Mouse (Mus musculus) limb, embryonic 12.5 days (tissue): ENCODE measurements around the gene Jak2. TPM values are rescaled to one million over a fixed set of nuclear protein-coding genes. Genes with fewer than 3 reads are reported as not detected.

Experiments
- ATAC-seq: fragments of 200-750 bp; cut with Nextera tagmentation; 2 replicates; pipeline ENCODE4 v1.8.0; 2017; ENCODE audit warnings: low read depth, moderate TSS enrichment; ENCODE audit not compliant: insufficient number of reproducible peaks, insufficient read depth, low FRiP score, low TSS enrichment
- H3K27ac ChIP-seq: fragments of 300-500 bp; sonication (generic); 2 replicates; pipeline ENCODE4 v1.5.1; 2016; ENCODE audit warnings: mild to moderate bottlenecking, moderate library complexity
- H3K27me3 ChIP-seq: fragments of 300-500 bp; sonication (generic); 2 replicates; pipeline ENCODE4 v1.6.1; 2016; ENCODE audit warnings: mild to moderate bottlenecking, moderate library complexity
- H3K36me3 ChIP-seq: fragments of 300-500 bp; sonication (generic); 2 replicates; pipeline ENCODE4 v1.6.1; 2016; ENCODE audit warnings: mild to moderate bottlenecking, moderate library complexity
- H3K4me1 ChIP-seq: fragments of 300-500 bp; sonication (generic); replicated peaks from 2 replicates; pipeline ENCODE4 v1.6.1; 2016
- H3K4me2 ChIP-seq: fragments of 300-500 bp; sonication (generic); 2 replicates; pipeline ENCODE4 v1.6.1; 2016; ENCODE audit warnings: mild to moderate bottlenecking, moderate library complexity
- H3K4me3 ChIP-seq: fragments of 300-500 bp; sonication (generic); replicated peaks from 2 replicates; pipeline ENCODE4 v1.5.1; 2016; ENCODE audit warnings: mild to moderate bottlenecking
- H3K9ac ChIP-seq: fragments of 300-500 bp; sonication (generic); replicated peaks from 2 replicates; pipeline ENCODE4 v1.6.1; 2016; ENCODE audit warnings: mild to moderate bottlenecking, moderate library complexity
- H3K9me3 ChIP-seq: fragments of 300-500 bp; sonication (generic); 2 replicates; pipeline ENCODE4 v1.6.1; 2016; ENCODE audit warnings: mild to moderate bottlenecking, moderate library complexity
- WGBS: fragments of 180-500 bp; shearing (Covaris S2); methylation state at CpG from one replicate; pipeline ENCODE4 v1.1.7; 2016; 5-methylcytosine and 5-hydroxymethylcytosine counted together
- polyA plus RNA-seq: library from polyadenylated mRNA; unstranded; fragments of >200 nt; fragmentation: Nextera tagmentation; extraction: Ambion mirVana; gene quantifications from 2 replicates; pipeline ENCODE4 v1.2.1, GENCODE M21; 2016

The Jak2 gene
- polyA plus RNA-seq, 1 experiment from 2014 or later: 12.3 TPM

GRCm38 (mm10) chr19:29228989-29229388, 22.6 kb upstream of the Jak2 start:
- no peak overlapping the region for H3K9ac ChIP-seq
- H3K4me2 ChIP-seq: no peak overlapping the region
- no peaks in the 10 kb centered on the region for H3K27me3 ChIP-seq
- no peaks in the 10 kb centered on the region for H3K4me1 ChIP-seq
- no peak overlapping the region for H3K4me3 ChIP-seq
- WGBS: 65% methylated on average over 2 of the region's 2 CpGs
- ATAC-seq: no peak
- H3K36me3 ChIP-seq: no peaks in the 10 kb centered on the region
- H3K9me3 ChIP-seq: no peaks in the 10 kb centered on the region
- no peak overlapping the region for H3K27ac ChIP-seq

DNA sequence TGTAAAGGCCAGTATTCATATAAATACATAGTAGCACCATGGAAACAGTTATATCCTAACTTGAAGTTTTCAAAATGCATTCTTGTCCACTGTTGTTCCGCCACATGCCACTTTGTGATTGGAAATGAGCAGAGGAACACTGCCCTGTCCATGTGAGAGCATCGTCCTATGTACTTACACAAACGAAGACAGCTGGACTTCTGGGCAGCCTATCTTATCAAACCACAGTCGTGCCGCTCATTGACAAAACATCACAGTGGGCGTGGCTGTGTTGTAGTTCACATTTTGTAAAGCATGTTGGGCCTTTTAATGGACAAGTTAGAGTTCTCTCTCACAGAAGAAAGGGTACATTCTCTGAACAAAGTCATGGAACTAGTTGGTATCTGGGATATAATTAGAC, 18.9 kb upstream of the Jak2 start:
- Histone ChIP-seq H3K9ac (no peak overlapping the region), H3K27ac (no peak overlapping the region), H3K4me1 (no peaks in the 10 kb centered on the region), H3K27me3 (no peaks in the 10 kb centered on the region), H3K4me2 (no peak overlapping the region), H3K36me3 (no peaks in the 10 kb centered on the region), H3K4me3 (no peak overlapping the region), H3K9me3 (no peaks in the 10 kb centered on the region)
- no peak for ATAC-seq
- 88% methylated on average over 6 of the region's 6 CpGs for WGBS

DNA sequence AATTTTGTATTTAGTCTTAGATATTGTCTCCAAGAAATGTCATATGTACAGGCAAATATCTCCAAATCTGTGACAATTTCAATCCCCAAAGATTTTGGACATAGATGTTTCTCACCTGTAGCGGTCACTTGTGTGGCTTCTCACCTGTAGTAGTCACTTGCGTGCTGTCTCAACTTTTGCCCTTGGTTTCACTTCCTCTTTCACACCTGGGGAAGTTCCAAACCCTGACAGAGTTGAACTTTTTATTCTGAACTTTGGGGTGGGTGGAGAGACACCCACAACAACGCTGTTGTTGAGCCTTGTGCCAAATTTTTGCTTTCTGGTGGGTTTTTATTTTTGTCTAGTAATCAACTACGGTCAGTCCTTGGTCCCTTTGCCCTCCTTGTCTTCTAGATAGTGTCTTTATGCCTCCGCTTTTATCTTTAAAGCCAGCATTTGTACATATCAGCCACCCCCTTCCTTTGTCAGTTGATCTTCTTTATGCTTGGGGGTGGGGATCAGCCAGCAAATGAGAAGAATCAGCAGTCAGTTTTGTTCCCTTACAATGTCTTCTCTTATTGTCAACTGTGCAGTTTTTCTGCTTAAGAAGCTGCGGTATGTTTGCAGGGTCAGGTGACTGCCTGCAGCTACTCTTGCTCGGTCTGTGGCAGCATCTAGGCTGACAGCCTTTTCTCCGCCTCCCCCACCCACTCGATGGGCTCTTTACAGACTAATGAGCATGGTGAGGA, 14.8 kb upstream of the Jak2 start:
- Histone ChIP-seq H3K4me3 (no peak overlapping the region), H3K9me3 (no peaks in the 10 kb centered on the region), H3K4me2 (no peak overlapping the region), H3K9ac (no peak overlapping the region), H3K36me3 (no peaks in the 10 kb centered on the region), H3K27me3 (no peaks in the 10 kb centered on the region), H3K4me1 (peaks cover 7% of the 10 kb centered on the region; the same call in 1 of the 2 replicates), H3K27ac (no peak overlapping the region)
- 64% methylated on average over 9 of the region's 9 CpGs for WGBS
- no peak for ATAC-seq

GRCm38 (mm10) chr19:29238171-29238570, 13.5 kb upstream of the Jak2 start:
- 39% methylated on average over 9 of the region's 9 CpGs for WGBS

GRCm38 (mm10) chr19:29239513-29240235, 12.0 kb upstream of the Jak2 start:
- peaks cover 7% of the 10 kb centered on the region; the same call in 1 of the 2 replicates for H3K4me1 ChIP-seq

More at GRCm38 (mm10) chr19:29238171-29238570, 13.5 kb upstream of the Jak2 start:
- ATAC-seq: no peak
- Histone ChIP-seq H3K36me3 (no peaks in the 10 kb centered on the region), H3K9ac (no peak overlapping the region), H3K27me3 (no peaks in the 10 kb centered on the region), H3K27ac (no peak overlapping the region), H3K4me3 (no peak overlapping the region), H3K4me2 (no peak overlapping the region), H3K4me1 (peaks cover 7% of the 10 kb centered on the region; the same call in 1 of the 2 replicates), H3K9me3 (no peaks in the 10 kb centered on the region)

DNA sequence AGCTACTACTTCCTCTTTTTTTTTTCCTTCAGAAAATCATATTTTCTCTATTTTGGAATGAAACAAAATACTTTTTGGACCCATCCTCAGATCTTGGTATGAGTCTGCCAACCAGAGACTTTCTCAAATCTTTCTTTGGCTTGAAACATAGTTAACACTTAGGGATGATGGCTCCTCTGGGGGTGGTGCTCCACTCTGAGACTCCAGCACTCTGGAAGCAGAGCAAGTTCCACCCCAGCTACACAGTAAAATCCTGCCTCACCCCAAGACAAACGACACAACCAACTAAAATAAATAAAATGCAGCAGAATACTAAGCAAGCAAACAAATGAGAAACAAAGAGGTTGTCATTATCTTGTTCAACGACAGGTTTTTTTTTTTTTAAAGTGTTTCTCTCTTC, 11.0 kb upstream of the Jak2 start:
- ATAC-seq: no peak
- Histone ChIP-seq H3K27me3 (no peaks in the 10 kb centered on the region), H3K9ac (no peak overlapping the region), H3K9me3 (no peaks in the 10 kb centered on the region), H3K27ac (no peak overlapping the region), H3K4me2 (no peak overlapping the region), H3K36me3 (no peaks in the 10 kb centered on the region), H3K4me1 (peaks cover 7% of the 10 kb centered on the region; the same call in 1 of the 2 replicates), H3K4me3 (no peak overlapping the region)
- 73% methylated on average over 2 of the region's 2 CpGs for WGBS

More at GRCm38 (mm10) chr19:29239513-29240235, 12.0 kb upstream of the Jak2 start:
- H3K27ac ChIP-seq: no peak overlapping the region
- WGBS: 88% methylated on average over 7 of the region's 7 CpGs
- H3K4me3 ChIP-seq: no peak overlapping the region
- no peak for ATAC-seq
- no peaks in the 10 kb centered on the region for H3K9me3 ChIP-seq
- no peak overlapping the region for H3K9ac ChIP-seq
- no peaks in the 10 kb centered on the region for H3K36me3 ChIP-seq
- no peak overlapping the region for H3K4me2 ChIP-seq
- no peaks in the 10 kb centered on the region for H3K27me3 ChIP-seq

GRCm38 (mm10) chr19:29241581-29241980, 10.0 kb upstream of the Jak2 start:
- no peak overlapping the region for H3K9ac ChIP-seq
- H3K36me3 ChIP-seq: no peaks in the 10 kb centered on the region
- H3K4me3 ChIP-seq: no peak overlapping the region
- no peak overlapping the region for H3K4me2 ChIP-seq
- H3K27me3 ChIP-seq: no peaks in the 10 kb centered on the region
- ATAC-seq: no peak
- peaks cover 7% of the 10 kb centered on the region; the same call in 1 of the 2 replicates for H3K4me1 ChIP-seq
- H3K27ac ChIP-seq: no peak overlapping the region
- 79% methylated on average over 10 of the region's 10 CpGs for WGBS
- no peaks in the 10 kb centered on the region for H3K9me3 ChIP-seq

- no peaks in the 10 kb centered on the region for H3K36me3 ChIP-seq
- no peaks in the 10 kb centered on the region for H3K27me3 ChIP-seq
- peak overlapping the region; percentile 74 for H3K4me2 ChIP-seq
- H3K27ac ChIP-seq: no peak overlapping the region
- WGBS: 63% methylated on average over 4 of the region's 4 CpGs
- peaks cover 30% of the 10 kb centered on the region for H3K4me1 ChIP-seq
- ATAC-seq: no peak
- no peak overlapping the region for H3K9ac ChIP-seq
- H3K9me3 ChIP-seq: no peaks in the 10 kb centered on the region
- peak overlapping the region; percentile 91; the same call in 1 of the 2 replicates for H3K4me3 ChIP-seq
These were observed 1.7 kb upstream of the Jak2 start for GRCm38 (mm10) chr19:29249933-29250332.

- Histone ChIP-seq H3K4me2 (peak overlapping the region; percentile 74), H3K27ac (peak overlapping the region; percentile 97), H3K36me3 (0 out of 2 replicates have a peak, but pooled peaks cover 6% of the 10 kb centered on the region), H3K4me1 (peaks cover 30% of the 10 kb centered on the region), H3K9ac (peak overlapping the region; percentile 93), H3K27me3 (no peaks in the 10 kb centered on the region), H3K4me3 (peak overlapping the region; percentile 91), H3K9me3 (no peaks in the 10 kb centered on the region)
- 1% methylated on average over 44 of the region's 44 CpGs for WGBS
- ATAC-seq: peak; percentile 72
These were observed 552 bp downstream of the Jak2 start for GRCm38 (mm10) chr19:29251958-29252801.

DNA sequence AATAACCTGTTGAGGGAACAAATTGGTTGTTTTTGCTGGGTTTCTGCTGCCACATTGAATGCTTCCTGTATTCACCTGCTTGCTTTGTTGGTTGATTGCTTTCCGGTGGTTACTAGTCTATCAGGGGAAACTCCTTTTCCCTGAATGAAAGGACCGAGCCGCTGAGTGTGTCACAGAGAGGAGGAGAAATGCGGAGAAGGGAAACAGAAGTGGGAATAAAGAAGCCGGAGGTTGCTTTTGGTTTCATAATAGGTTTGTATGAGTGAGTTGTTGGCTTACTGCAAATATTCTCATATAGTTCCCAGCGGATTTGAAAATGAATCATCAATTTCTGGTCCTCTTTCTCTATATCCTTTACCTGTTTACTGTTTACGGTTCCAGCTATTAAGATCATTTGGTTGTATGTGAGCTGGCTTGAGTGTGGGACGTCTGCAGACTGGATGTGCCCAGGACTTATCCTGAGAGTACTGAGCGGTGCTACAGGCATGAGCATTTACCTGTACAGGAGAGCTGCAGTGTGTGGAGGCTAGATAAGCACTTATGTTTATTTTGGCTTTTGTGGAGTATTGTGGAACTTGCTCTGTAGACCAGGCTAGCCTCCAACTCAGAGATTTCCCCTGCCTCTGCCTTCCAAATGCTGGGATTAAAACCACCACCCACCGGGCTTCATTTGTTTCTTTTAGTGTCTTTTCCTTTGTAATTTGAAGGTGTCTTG, 1.4 kb downstream of the Jak2 start:
- Histone ChIP-seq H3K4me1 (peaks cover 30% of the 10 kb centered on the region), H3K27ac (no peak overlapping the region), H3K27me3 (no peaks in the 10 kb centered on the region), H3K4me2 (peak overlapping the region; percentile 74), H3K9me3 (no peaks in the 10 kb centered on the region), H3K36me3 (0 out of 2 replicates have a peak, but pooled peaks cover 6% of the 10 kb centered on the region), H3K4me3 (peak overlapping the region; percentile 91), H3K9ac (peak overlapping the region; percentile 93; the same call in 1 of the 2 replicates)
- WGBS: 28% methylated on average over 10 of the region's 10 CpGs
- no peak for ATAC-seq
